Mouse (Mus musculus) heart, adult 8-10 months (tissue): Measurements from ENCODE around the gene Shd. TPM values are rescaled to one million over a fixed set of nuclear protein-coding genes. Genes with fewer than 3 reads are reported as not detected.
A peak's percentile ranks its signal among the peaks of the same experiment; 100 is the strongest.

Experiments
- DNase-seq: peaks from one replicate; pipeline ENCODE4 v3.0.0; 2022; ENCODE audit warnings: low spot score
- total RNA-seq, 4 experiments: library from RNA; stranded (reverse); gene quantifications; 2 replicates each; pipeline ENCODE4 v1.2.4; 2022

The Shd gene
- total RNA-seq, 4 experiments from 2014 or later: 0.66 to 2.0 (median 1.5) TPM

GRCm38 (mm10) chr17:55958918-55959728 is 11.1 kb upstream of the Shd start, which contains the start of gene Yju2:
TSS of gene Yju2 (plus strand) at chr17:55959099.
- DNase-seq: peak; percentile 96

GRCm38 (mm10) chr17:55959946-55960740 is 10.1 kb upstream of the Shd start:
- DNase-seq: no peak

- no peak for DNase-seq
Measured at GRCm38 (mm10) chr17:55960791-55961190, 9.5 kb upstream of the Shd start.

GRCm38 (mm10) chr17:55961631-55962030 is 8.6 kb upstream of the Shd start:
- no peak for DNase-seq

- DNase-seq: no peak
Measured at GRCm38 (mm10) chr17:55963171-55963570, 7.1 kb upstream of the Shd start.

GRCm38 (mm10) chr17:55964496-55964895 is 5.8 kb upstream of the Shd start:
- no peak for DNase-seq

- no peak for DNase-seq
Measured at GRCm38 (mm10) chr17:55964996-55965395, 5.3 kb upstream of the Shd start.

GRCm38 (mm10) chr17:55967186-55967585 is 3.1 kb upstream of the Shd start:
- no peak for DNase-seq

GRCm38 (mm10) chr17:55968210-55968609 is 2.1 kb upstream of the Shd start:
- no peak for DNase-seq

- DNase-seq: no peak
Measured at GRCm38 (mm10) chr17:55969560-55969959, 707 bp upstream of the Shd start.

- no peak for DNase-seq
Measured at GRCm38 (mm10) chr17:55971453-55971852, 1.2 kb downstream of the Shd start.

GRCm38 (mm10) chr17:55976255-55976862 is 6.1 kb downstream of the Shd start:
- peak; percentile 67 for DNase-seq

- no peak for DNase-seq
Measured at GRCm38 (mm10) chr17:55977301-55977700, 7.0 kb downstream of the Shd start.

GRCm38 (mm10) chr17:55986030-55986961 is 16.0 kb downstream of the Shd start, which contains the start of gene Fsd1:
TSS of gene Fsd1 (plus strand) at chr17:55986509.
- DNase-seq: no peak

- DNase-seq: no peak
Measured at GRCm38 (mm10) chr17:55990278-55990898, 20.1 kb downstream of the Shd start.

- DNase-seq: no peak
Measured at GRCm38 (mm10) chr17:55996007-55996406, 25.7 kb downstream of the Shd start.

GRCm38 (mm10) chr17:55999794-56000499 is 29.7 kb downstream of the Shd start:
- DNase-seq: no peak

GRCm38 (mm10) chr17:56003000-56003399 is 32.7 kb downstream of the Shd start:
- DNase-seq: no peak

GRCm38 (mm10) chr17:56005415-56006061 is 35.3 kb downstream of the Shd start, which contains the start of the genes Stap2 and Mpnd:
TSS of gene Stap2 (minus strand) at chr17:56005584.
TSS of gene Mpnd (plus strand) at chr17:56005711.
- DNase-seq: peak; percentile 80
